Mouse (Mus musculus): ENCODE measurements around the gene Zfand6. TPM values are rescaled to one million over a fixed set of nuclear protein-coding genes. Genes with fewer than 3 reads are reported as not detected.

Zfand6 gene
- polyA plus RNA-seq, 1 experiment from 2014 or later = 186 TPM

- peaks cover 11% of the 10 kb centered on the region for H3K4me1 ChIP-seq (replicated peaks; ENCODE audit: control insufficient read depth, insufficient read depth, low read length)
- H3K9ac ChIP-seq (ENCODE audit: low read length) = no peak overlapping the region
- 0 out of 2 replicates have a peak overlapping the region, but pooled peaks have one; percentile 95 for H3K4me2 ChIP-seq (ENCODE audit: low read depth, low read length)
- no peak overlapping the region for H3K27ac ChIP-seq (ENCODE audit: low read length)
- WGBS = 65% methylated on average over 3 of the region's 3 CpGs
- H3K9me3 ChIP-seq (ENCODE audit: control insufficient read depth, low read length) = no peaks in the 10 kb centered on the region
- no peak for ATAC-seq (ENCODE audit: low read depth)
- no peaks in the 10 kb centered on the region for H3K27me3 ChIP-seq (ENCODE audit: control insufficient read depth, insufficient read depth, low read depth, low read length)
- no peaks in the 10 kb centered on the region for H3K36me3 ChIP-seq (ENCODE audit: control insufficient read depth, insufficient read depth, low read length)
- no peak overlapping the region for H3K4me3 ChIP-seq (ENCODE audit: low read length)
Observed at GRCm38 (mm10) chr7:84604501-84604900, 85.3 kb downstream of the Zfand6 start.

- Histone ChIP-seq H3K9ac (ENCODE audit: low read length) (no peak overlapping the region), H3K36me3 (ENCODE audit: control insufficient read depth, insufficient read depth, low read length) (no peaks in the 10 kb centered on the region), H3K4me2 (ENCODE audit: low read depth, low read length) (no peak overlapping the region), H3K9me3 (ENCODE audit: control insufficient read depth, low read length) (no peaks in the 10 kb centered on the region), H3K27ac (ENCODE audit: low read length) (no peak overlapping the region), H3K4me1 (replicated peaks; ENCODE audit: control insufficient read depth, insufficient read depth, low read length) (peaks cover 9% of the 10 kb centered on the region), H3K27me3 (ENCODE audit: control insufficient read depth, insufficient read depth, low read depth, low read length) (no peaks in the 10 kb centered on the region), H3K4me3 (ENCODE audit: low read length) (no peak overlapping the region)
- 65% methylated on average over 3 of the region's 3 CpGs for WGBS
- no peak for ATAC-seq (ENCODE audit: low read depth)
Observed at GRCm38 (mm10) chr7:84601331-84601730, 88.4 kb downstream of the Zfand6 start.

DNA sequence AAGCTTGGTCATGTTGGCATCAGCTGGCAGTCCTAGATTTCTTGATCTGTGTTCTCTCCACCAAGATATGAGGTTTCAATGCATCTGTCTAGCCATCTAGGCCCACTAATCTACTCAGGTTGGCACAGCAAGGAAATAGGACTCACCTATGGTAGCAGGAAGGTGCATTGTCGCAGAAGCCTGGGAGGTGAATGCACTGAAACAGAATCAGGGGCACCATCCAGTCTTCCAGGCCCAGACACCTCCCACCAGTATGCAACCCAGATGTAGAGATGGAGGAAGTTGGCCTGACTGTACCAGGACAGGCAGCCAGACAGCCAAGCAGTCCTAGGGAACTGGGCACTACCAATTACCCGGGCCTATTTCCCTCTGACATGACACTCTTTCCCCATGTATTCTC lies 89.1 kb downstream of the Zfand6 start:
- Histone ChIP-seq H3K27ac (ENCODE audit: low read length) (no peak overlapping the region), H3K9ac (ENCODE audit: low read length) (no peak overlapping the region), H3K9me3 (ENCODE audit: control insufficient read depth, low read length) (no peaks in the 10 kb centered on the region), H3K4me1 (replicated peaks; ENCODE audit: control insufficient read depth, insufficient read depth, low read length) (peaks cover 9% of the 10 kb centered on the region), H3K27me3 (ENCODE audit: control insufficient read depth, insufficient read depth, low read depth, low read length) (no peaks in the 10 kb centered on the region), H3K4me3 (ENCODE audit: low read length) (no peak overlapping the region), H3K4me2 (ENCODE audit: low read depth, low read length) (no peak overlapping the region), H3K36me3 (ENCODE audit: control insufficient read depth, insufficient read depth, low read length) (no peaks in the 10 kb centered on the region)
- no peak for ATAC-seq (ENCODE audit: low read depth)
- 84% methylated on average over 2 of the region's 2 CpGs for WGBS

DNA sequence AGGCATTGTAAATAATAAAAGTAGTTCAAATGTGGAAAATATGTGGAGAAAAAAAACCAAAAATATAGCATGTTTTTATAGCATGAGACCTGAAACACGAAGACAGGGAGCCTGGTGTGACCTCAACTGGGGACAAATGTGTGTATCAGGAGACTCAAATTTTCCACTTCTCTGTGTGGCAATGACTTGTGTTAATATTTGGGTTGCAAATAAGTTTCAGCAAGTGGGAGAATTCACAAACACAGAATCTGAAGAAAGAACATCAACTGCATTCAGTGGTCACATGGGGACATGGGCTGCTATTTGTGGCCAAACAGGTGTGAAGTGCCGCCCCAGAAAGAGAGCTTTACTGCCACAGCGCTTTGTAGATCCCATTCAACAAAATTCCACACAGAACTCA lies 93.1 kb downstream of the Zfand6 start:
- H3K27ac ChIP-seq (ENCODE audit: low read length) = no peak overlapping the region
- H3K36me3 ChIP-seq (ENCODE audit: control insufficient read depth, insufficient read depth, low read length) = no peaks in the 10 kb centered on the region
- no peak overlapping the region for H3K4me2 ChIP-seq (ENCODE audit: low read depth, low read length)
- no peak for ATAC-seq (ENCODE audit: low read depth)
- H3K9me3 ChIP-seq (ENCODE audit: control insufficient read depth, low read length) = no peaks in the 10 kb centered on the region
- no peaks in the 10 kb centered on the region for H3K27me3 ChIP-seq (ENCODE audit: control insufficient read depth, insufficient read depth, low read depth, low read length)
- no peak overlapping the region for H3K9ac ChIP-seq (ENCODE audit: low read length)
- H3K4me3 ChIP-seq (ENCODE audit: low read length) = no peak overlapping the region
- H3K4me1 ChIP-seq (replicated peaks; ENCODE audit: control insufficient read depth, insufficient read depth, low read length) = peaks cover 2% of the 10 kb centered on the region; the same call in 1 of the 2 replicates
- WGBS = 76% methylated on average over 3 of the region's 3 CpGs

- ATAC-seq (ENCODE audit: low read depth) = no peak
- Histone ChIP-seq H3K36me3 (ENCODE audit: control insufficient read depth, insufficient read depth, low read length) (no peaks in the 10 kb centered on the region), H3K27ac (ENCODE audit: low read length) (no peak overlapping the region), H3K9me3 (ENCODE audit: control insufficient read depth, low read length) (no peaks in the 10 kb centered on the region), H3K4me2 (ENCODE audit: low read depth, low read length) (no peak overlapping the region), H3K4me3 (ENCODE audit: low read length) (no peak overlapping the region), H3K27me3 (ENCODE audit: control insufficient read depth, insufficient read depth, low read depth, low read length) (no peaks in the 10 kb centered on the region), H3K9ac (ENCODE audit: low read length) (no peak overlapping the region), H3K4me1 (replicated peaks; ENCODE audit: control insufficient read depth, insufficient read depth, low read length) (peaks cover 2% of the 10 kb centered on the region; the same call in 1 of the 2 replicates)
- WGBS = 80% methylated on average over 3 of the region's 3 CpGs
Observed at GRCm38 (mm10) chr7:84596002-84596401, 93.8 kb downstream of the Zfand6 start.

DNA sequence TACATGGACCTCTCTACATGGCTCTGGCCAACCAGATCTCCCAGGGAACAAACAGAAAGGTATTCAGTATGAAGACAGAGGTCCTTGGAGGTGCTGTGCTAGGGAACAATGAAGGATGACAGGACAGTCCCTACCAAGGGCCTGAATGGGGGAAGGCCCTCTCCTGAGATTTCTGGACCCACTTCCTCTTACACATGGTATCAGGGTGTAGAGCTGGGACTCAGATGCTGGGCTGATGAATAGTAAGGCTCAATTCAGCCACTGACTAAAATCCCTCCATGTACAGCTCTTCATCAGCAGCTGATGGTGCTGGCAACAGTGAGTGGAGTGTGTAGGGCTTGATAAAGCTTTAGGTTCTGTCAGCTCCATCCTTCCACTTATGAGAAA lies 94.8 kb downstream of the Zfand6 start:
- no peak overlapping the region for H3K4me2 ChIP-seq (ENCODE audit: low read depth, low read length)
- H3K36me3 ChIP-seq (ENCODE audit: control insufficient read depth, insufficient read depth, low read length) = no peaks in the 10 kb centered on the region
- no peaks in the 10 kb centered on the region for H3K9me3 ChIP-seq (ENCODE audit: control insufficient read depth, low read length)
- ATAC-seq (ENCODE audit: low read depth) = no peak
- H3K27me3 ChIP-seq (ENCODE audit: control insufficient read depth, insufficient read depth, low read depth, low read length) = no peaks in the 10 kb centered on the region
- no peak overlapping the region for H3K9ac ChIP-seq (ENCODE audit: low read length)
- H3K4me1 ChIP-seq (replicated peaks; ENCODE audit: control insufficient read depth, insufficient read depth, low read length) = peaks cover 2% of the 10 kb centered on the region; the same call in 1 of the 2 replicates
- no peak overlapping the region for H3K4me3 ChIP-seq (ENCODE audit: low read length)
- no peak overlapping the region for H3K27ac ChIP-seq (ENCODE audit: low read length)

- Histone ChIP-seq H3K27ac (ENCODE audit: low read length) (no peak overlapping the region), H3K4me2 (ENCODE audit: low read depth, low read length) (no peak overlapping the region), H3K36me3 (ENCODE audit: control insufficient read depth, insufficient read depth, low read length) (no peaks in the 10 kb centered on the region), H3K9ac (ENCODE audit: low read length) (no peak overlapping the region), H3K4me1 (replicated peaks; ENCODE audit: control insufficient read depth, insufficient read depth, low read length) (peaks cover 2% of the 10 kb centered on the region; the same call in 1 of the 2 replicates), H3K27me3 (ENCODE audit: control insufficient read depth, insufficient read depth, low read depth, low read length) (no peaks in the 10 kb centered on the region), H3K9me3 (ENCODE audit: control insufficient read depth, low read length) (no peaks in the 10 kb centered on the region), H3K4me3 (ENCODE audit: low read length) (no peak overlapping the region)
- WGBS = 36% methylated on average over 8 of the region's 8 CpGs
- peak; percentile 65 for ATAC-seq (ENCODE audit: low read depth)
Observed at GRCm38 (mm10) chr7:84594087-84594916, 95.5 kb downstream of the Zfand6 start.

DNA sequence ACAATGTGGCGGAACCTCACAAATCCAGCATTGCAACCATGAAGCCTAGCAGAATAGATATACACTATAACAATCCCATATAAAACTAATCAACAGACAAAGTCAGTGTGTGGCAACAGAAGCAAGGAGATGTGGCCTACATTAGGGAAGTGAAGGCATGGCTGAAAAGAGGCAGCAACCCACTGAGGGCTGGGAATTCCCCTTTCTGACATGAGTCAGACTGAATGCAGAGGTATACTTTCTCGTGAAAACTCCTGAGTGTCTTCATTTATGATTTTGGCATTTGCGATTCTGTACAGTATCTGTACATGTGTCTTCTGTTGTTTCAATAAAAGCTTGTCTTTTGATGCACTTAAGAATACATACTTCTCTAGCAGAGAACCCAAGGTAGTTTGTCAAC lies 98.4 kb downstream of the Zfand6 start:
- ATAC-seq (ENCODE audit: low read depth) = no peak
- 88% methylated on average over 3 of the region's 3 CpGs for WGBS
- peaks cover 2% of the 10 kb centered on the region; the same call in 1 of the 2 replicates for H3K4me1 ChIP-seq (replicated peaks; ENCODE audit: control insufficient read depth, insufficient read depth, low read length)

DNA sequence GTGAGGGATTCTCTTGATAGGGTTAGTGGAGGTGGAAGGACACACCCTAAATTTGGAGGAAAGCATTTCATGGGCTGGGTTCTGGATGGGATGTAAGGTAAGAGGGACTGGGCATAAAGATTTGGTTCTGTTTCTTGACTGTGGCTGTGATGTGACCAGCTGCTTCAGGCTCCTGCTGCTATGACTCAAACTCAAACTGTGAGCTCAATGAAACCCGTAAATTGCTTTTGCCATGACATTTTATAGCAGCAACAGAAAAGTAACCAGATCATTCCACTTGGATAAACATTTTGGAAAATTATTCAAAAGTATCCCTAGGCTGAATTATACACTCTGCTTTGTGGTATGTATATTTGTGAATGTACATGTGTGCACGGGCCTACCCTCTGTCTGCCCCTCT lies 99.1 kb downstream of the Zfand6 start:
- no peaks in the 10 kb centered on the region for H3K9me3 ChIP-seq (ENCODE audit: control insufficient read depth, low read length)
- H3K4me2 ChIP-seq (ENCODE audit: low read depth, low read length) = no peak overlapping the region
- H3K36me3 ChIP-seq (ENCODE audit: control insufficient read depth, insufficient read depth, low read length) = no peaks in the 10 kb centered on the region
- no peak overlapping the region for H3K9ac ChIP-seq (ENCODE audit: low read length)
- H3K27me3 ChIP-seq (ENCODE audit: control insufficient read depth, insufficient read depth, low read depth, low read length) = no peaks in the 10 kb centered on the region
- H3K4me1 ChIP-seq (replicated peaks; ENCODE audit: control insufficient read depth, insufficient read depth, low read length) = peaks cover 2% of the 10 kb centered on the region; the same call in 1 of the 2 replicates
- no peak for ATAC-seq (ENCODE audit: low read depth)
- H3K27ac ChIP-seq (ENCODE audit: low read length) = no peak overlapping the region
- no peak overlapping the region for H3K4me3 ChIP-seq (ENCODE audit: low read length)
- 93% methylated on average over 2 of the region's 2 CpGs for WGBS

More for the DNA sequence above, 98.4 kb downstream of the Zfand6 start:
- H3K4me2 ChIP-seq (ENCODE audit: low read depth, low read length) = no peak overlapping the region
- no peaks in the 10 kb centered on the region for H3K36me3 ChIP-seq (ENCODE audit: control insufficient read depth, insufficient read depth, low read length)
- no peaks in the 10 kb centered on the region for H3K27me3 ChIP-seq (ENCODE audit: control insufficient read depth, insufficient read depth, low read depth, low read length)
- no peak overlapping the region for H3K4me3 ChIP-seq (ENCODE audit: low read length)
- H3K9ac ChIP-seq (ENCODE audit: low read length) = no peak overlapping the region
- no peaks in the 10 kb centered on the region for H3K9me3 ChIP-seq (ENCODE audit: control insufficient read depth, low read length)
- H3K27ac ChIP-seq (ENCODE audit: low read length) = no peak overlapping the region
